Mouse (Mus musculus): ENCODE measurements at regions not wholly inside any gene's neighbourhood (a gene's known extent, or its start where the extent isn't known, plus 50 kb on each side); places are given as distances from the start of the nearest gene placed in this dataset.
A peak's percentile ranks its signal among the peaks of the same experiment; 100 is the strongest.

GRCm38 (mm10) chr8:34363131-34363530 lies 251.6 kb upstream of the Gm10131 start:
- H3K27me3 ChIP-seq (ENCODE audit: low read depth, poor library complexity, severe bottlenecking) = no peaks in the 10 kb centered on the region
- DNase-seq (ENCODE audit: low spot score) = no peak
- 56% methylated on average over 4 of the region's 4 CpGs for WGBS
- peaks cover 10% of the 10 kb centered on the region; the same call in 1 of the 2 replicates for H3K4me1 ChIP-seq
- H3K36me3 ChIP-seq = no peaks in the 10 kb centered on the region
- H3K9me3 ChIP-seq (replicated peaks) = no peaks in the 10 kb centered on the region
- no peak overlapping the region for H3K27ac ChIP-seq (replicated peaks)
- no peak overlapping the region for H3K4me3 ChIP-seq

- DNase-seq (ENCODE audit: low spot score) = no peak
- Histone ChIP-seq H3K4me1 (peaks cover 10% of the 10 kb centered on the region; the same call in 1 of the 2 replicates), H3K27ac (replicated peaks) (no peak overlapping the region), H3K36me3 (no peaks in the 10 kb centered on the region), H3K4me3 (no peak overlapping the region), H3K27me3 (ENCODE audit: low read depth, poor library complexity, severe bottlenecking) (no peaks in the 10 kb centered on the region), H3K9me3 (replicated peaks) (no peaks in the 10 kb centered on the region)
- 86% methylated on average over 3 of the region's 3 CpGs for WGBS
Measured at GRCm38 (mm10) chr8:34361377-34361776, 249.8 kb upstream of the Gm10131 start.

DNA sequence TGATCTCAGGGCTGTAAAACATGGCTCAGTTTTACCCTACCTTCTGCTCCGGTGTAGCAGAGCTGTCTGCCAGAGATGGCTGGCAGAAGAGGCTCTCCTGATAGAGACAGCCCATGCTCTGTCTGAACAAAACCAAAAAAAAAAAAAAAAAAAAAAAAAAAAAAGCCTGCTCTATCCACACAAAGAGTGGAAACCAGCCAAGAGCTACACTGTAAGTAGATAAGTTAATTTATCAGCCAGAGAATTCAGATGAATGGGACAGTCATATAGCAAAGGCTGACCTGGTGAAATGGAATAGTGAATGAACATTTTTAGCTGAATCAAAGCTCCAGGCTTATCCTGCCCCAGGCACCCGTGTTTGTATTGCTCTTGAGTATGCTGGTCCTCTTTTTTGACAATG lies 248.2 kb upstream of the Gm10131 start:
- WGBS = 81% methylated on average over 2 of the region's 2 CpGs
- no peaks in the 10 kb centered on the region for H3K9me3 ChIP-seq (replicated peaks)
- no peaks in the 10 kb centered on the region for H3K36me3 ChIP-seq
- H3K27me3 ChIP-seq (ENCODE audit: low read depth, poor library complexity, severe bottlenecking) = no peaks in the 10 kb centered on the region
- H3K4me3 ChIP-seq = no peak overlapping the region
- H3K4me1 ChIP-seq = peaks cover 13% of the 10 kb centered on the region; the same call in 1 of the 2 replicates
- no peak overlapping the region for H3K27ac ChIP-seq (replicated peaks)
- no peak for DNase-seq (ENCODE audit: low spot score)

DNA sequence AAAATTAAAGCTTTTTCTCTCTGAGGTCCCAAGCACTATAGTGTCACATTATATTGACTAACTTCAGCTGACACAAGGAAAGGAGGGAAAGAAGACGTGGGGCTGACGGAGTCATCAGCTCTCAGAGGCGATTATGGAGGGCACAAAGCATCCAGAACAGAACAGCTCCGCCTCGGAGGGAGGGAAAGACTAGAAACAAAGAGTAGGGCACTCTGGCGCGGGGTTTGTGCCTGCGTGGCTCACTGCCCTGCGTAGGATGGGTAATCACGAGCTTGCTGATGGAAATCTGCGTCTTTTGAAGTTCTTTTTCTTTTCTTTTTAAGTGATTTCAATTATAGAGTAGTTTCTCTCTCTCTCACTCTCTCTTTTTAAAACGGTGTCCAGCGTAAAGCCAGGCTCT lies 243.5 kb upstream of the Gm10131 start:
- no peak for DNase-seq (ENCODE audit: low spot score)
- no peaks in the 10 kb centered on the region for H3K9me3 ChIP-seq (replicated peaks)
- peaks cover 10% of the 10 kb centered on the region for H3K4me1 ChIP-seq
- no peaks in the 10 kb centered on the region for H3K36me3 ChIP-seq
- no peak overlapping the region for H3K4me3 ChIP-seq
- 0 out of 2 replicates have a peak overlapping the region, but pooled peaks have one; percentile 38 for H3K27ac ChIP-seq (replicated peaks)
- 38% methylated on average over 13 of the region's 13 CpGs for WGBS
- H3K27me3 ChIP-seq (ENCODE audit: low read depth, poor library complexity, severe bottlenecking) = no peaks in the 10 kb centered on the region; the same call in 1 of the 2 replicates

DNA sequence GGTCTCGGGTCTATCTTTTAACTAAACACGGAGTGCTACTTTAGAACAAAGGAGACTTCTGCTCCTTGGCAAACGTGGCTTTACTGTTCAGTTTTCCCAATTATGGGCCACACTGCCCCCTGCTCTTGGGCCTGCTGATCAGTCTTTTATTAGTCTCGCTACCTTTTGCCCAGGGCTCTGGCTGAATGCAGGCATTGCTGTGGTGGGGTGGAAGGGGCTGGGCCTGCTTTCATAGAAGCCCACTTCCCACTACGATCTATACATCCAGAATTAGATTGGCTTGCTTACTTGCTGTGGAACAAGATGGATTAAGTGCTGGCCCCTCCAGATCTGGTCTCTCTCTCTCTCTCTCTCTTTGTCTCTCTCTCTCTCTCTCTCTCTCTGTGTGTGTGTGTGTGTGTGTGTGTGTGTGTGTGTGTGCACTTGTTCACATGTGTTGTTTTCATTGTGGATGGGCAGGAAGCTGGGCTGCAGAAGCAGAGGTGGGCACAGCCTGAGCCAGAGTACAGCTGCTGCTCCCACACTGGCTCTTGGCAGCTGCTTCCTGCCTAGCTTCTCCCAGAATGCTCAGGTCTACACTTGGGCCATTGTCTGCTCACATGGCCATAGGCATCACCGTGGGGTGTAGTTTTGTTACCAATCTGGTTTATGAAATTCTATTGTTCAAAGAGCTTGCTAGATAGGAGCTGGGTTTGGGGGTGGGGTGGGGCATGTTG lies 241.8 kb upstream of the Gm10131 start:
- Histone ChIP-seq H3K4me3 (no peak overlapping the region), H3K9me3 (replicated peaks) (no peaks in the 10 kb centered on the region), H3K36me3 (no peaks in the 10 kb centered on the region), H3K27me3 (ENCODE audit: low read depth, poor library complexity, severe bottlenecking) (no peaks in the 10 kb centered on the region; the same call in 1 of the 2 replicates), H3K27ac (replicated peaks) (peak overlapping the region; percentile 38; the same call in 1 of the 2 replicates), H3K4me1 (peaks cover 10% of the 10 kb centered on the region)
- no peak for DNase-seq (ENCODE audit: low spot score)
- WGBS = 71% methylated on average over 6 of the region's 6 CpGs

DNA sequence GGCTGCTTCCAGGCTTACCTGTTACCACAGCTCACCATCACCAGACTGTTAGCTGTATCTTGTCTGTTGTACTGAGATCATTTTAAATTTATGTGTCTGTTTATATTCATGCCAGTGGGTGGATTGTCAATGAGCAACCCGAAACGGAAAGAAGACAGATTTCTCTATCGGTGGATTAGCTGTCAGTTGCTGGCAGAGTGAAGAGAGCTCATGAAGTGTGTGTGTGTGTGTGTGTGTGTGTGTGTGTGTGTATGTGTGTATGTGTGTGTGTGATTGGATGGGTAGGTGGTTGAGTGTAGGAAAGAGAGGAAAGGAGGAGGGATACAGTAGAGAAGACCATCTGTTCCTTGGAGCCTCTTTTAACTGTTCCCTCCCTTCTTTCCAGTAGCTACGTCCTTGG lies 223.3 kb upstream of the Gm10131 start:
- Histone ChIP-seq H3K4me3 (no peak overlapping the region), H3K27me3 (ENCODE audit: low read depth, poor library complexity, severe bottlenecking) (no peaks in the 10 kb centered on the region), H3K36me3 (no peaks in the 10 kb centered on the region), H3K4me1 (no peaks in the 10 kb centered on the region), H3K27ac (replicated peaks) (no peak overlapping the region), H3K9me3 (replicated peaks) (no peaks in the 10 kb centered on the region)
- WGBS = 93% methylated on average over 4 of the region's 4 CpGs
- no peak for DNase-seq (ENCODE audit: low spot score)

DNA sequence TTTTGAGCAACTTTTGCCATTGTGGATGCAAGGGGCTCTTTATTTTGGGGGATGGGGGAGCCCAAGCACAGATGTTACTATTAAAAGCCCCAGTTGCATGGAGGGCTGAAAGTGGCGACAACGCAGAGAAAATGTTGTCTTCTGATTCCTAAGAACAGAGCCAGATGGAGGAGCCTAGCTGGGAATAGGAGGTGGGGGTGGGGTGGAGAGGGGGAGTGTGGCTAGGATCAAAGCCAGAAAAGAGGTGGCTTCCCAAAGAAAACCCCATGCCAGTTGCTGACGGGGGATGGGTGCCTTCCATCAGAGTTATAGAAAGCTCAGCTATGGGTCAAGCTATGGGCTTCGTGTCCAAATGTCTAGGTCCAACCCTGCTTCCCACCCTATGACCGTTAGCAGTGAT lies 220.1 kb upstream of the Gm10131 start:
- H3K27me3 ChIP-seq (ENCODE audit: low read depth, poor library complexity, severe bottlenecking) = peaks cover 18% of the 10 kb centered on the region
- H3K4me3 ChIP-seq = no peak overlapping the region
- H3K36me3 ChIP-seq = no peaks in the 10 kb centered on the region
- H3K4me1 ChIP-seq = peaks cover 10% of the 10 kb centered on the region
- no peak for DNase-seq (ENCODE audit: low spot score)
- H3K9me3 ChIP-seq (replicated peaks) = no peaks in the 10 kb centered on the region
- no peak overlapping the region for H3K27ac ChIP-seq (replicated peaks)
- 63% methylated on average over 5 of the region's 5 CpGs for WGBS

DNA sequence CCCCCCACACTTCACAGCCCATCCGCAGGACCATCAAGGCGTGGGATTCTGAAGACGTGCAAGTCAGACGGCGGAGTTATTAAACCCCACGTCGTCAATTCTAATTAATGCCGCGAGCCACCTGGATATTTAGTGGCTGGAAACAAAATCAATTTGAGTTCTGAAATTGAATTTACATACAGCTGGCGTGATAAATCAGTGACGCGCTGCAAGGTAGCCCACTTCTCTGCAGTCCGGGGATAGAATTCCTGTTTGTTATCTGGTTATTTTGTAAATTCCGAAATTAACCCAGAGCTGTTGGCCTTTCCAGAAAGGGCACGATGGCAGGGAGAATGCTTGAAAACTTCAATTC lies 215.1 kb upstream of the Gm10131 start:
- DNase-seq (ENCODE audit: low spot score) = no peak
- H3K27me3 ChIP-seq (ENCODE audit: low read depth, poor library complexity, severe bottlenecking) = peaks cover 38% of the 10 kb centered on the region
- peak overlapping the region; percentile 56 for H3K4me3 ChIP-seq
- peak overlapping the region; percentile 87 for H3K27ac ChIP-seq (replicated peaks)
- H3K4me1 ChIP-seq = peaks cover 40% of the 10 kb centered on the region
- 7% methylated on average over 15 of the region's 15 CpGs for WGBS
- no peaks in the 10 kb centered on the region for H3K36me3 ChIP-seq
- no peaks in the 10 kb centered on the region for H3K9me3 ChIP-seq (replicated peaks)

- under 1% methylated on average over 14 of the region's 17 CpGs for WGBS
- no peaks in the 10 kb centered on the region for H3K36me3 ChIP-seq
- peak overlapping the region; percentile 56 for H3K4me3 ChIP-seq
- H3K9me3 ChIP-seq (replicated peaks) = no peaks in the 10 kb centered on the region
- peak overlapping the region; percentile 87 for H3K27ac ChIP-seq (replicated peaks)
- peak; percentile 71 for DNase-seq (ENCODE audit: low spot score)
- peaks cover 40% of the 10 kb centered on the region for H3K4me1 ChIP-seq
- peaks cover 38% of the 10 kb centered on the region for H3K27me3 ChIP-seq (ENCODE audit: low read depth, poor library complexity, severe bottlenecking)
Measured at GRCm38 (mm10) chr8:34325841-34326613, 214.5 kb upstream of the Gm10131 start.

DNA sequence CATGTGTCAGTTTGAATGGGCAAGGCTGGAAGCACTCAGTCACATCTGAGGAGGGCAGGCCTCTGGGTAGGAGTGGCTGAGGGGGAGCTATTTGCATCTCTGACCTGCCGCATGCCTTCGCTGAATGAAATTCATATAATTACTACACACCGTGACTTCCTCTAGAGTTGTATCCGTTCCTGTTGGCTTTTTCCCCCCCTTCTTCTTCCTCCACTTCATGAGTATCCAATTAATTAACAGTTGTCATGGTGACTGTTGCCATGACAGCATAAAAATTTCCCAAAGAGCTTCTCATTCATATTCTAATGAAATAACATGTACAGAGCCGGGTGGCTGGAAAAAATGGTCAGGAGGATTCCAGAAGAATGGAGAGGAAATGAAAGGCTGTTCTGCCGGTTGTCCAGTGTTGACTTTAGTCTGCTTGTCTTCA lies 208.6 kb upstream of the Gm10131 start:
- Histone ChIP-seq H3K4me1 (peaks cover 30% of the 10 kb centered on the region), H3K27ac (replicated peaks) (no peak overlapping the region), H3K36me3 (no peaks in the 10 kb centered on the region), H3K9me3 (replicated peaks) (no peaks in the 10 kb centered on the region), H3K4me3 (no peak overlapping the region), H3K27me3 (ENCODE audit: low read depth, poor library complexity, severe bottlenecking) (peaks cover 16% of the 10 kb centered on the region; the same call in 1 of the 2 replicates)
- WGBS = 44% methylated on average over 6 of the region's 6 CpGs
- no peak for DNase-seq (ENCODE audit: low spot score)

DNA sequence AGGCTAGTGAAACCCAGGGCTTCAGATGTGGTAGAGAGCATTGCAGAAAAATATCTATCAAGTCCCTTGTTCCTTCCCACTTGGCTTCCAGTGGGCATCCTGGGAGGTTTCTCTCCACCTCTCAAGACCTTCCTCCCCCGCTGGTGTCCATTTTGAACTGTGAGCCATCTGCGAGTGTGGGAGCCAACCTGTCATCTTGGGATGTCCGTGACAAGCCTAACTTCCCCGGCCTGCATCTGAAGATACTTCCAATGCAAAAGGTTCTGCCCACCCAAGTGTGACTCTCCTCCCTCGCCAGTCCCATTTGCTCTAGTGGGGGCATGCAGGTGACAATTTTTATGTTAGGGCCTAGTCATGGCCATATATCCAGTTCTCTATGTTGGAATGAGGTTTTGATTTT lies 208.2 kb upstream of the Gm10131 start:
- Histone ChIP-seq H3K36me3 (no peaks in the 10 kb centered on the region), H3K9me3 (replicated peaks) (no peaks in the 10 kb centered on the region), H3K27ac (replicated peaks) (0 out of 2 replicates have a peak overlapping the region, but pooled peaks have one; percentile 23), H3K4me1 (peaks cover 25% of the 10 kb centered on the region), H3K27me3 (ENCODE audit: low read depth, poor library complexity, severe bottlenecking) (peaks cover 12% of the 10 kb centered on the region; the same call in 1 of the 2 replicates), H3K4me3 (no peak overlapping the region)
- WGBS = 72% methylated on average over 5 of the region's 5 CpGs
- no peak for DNase-seq (ENCODE audit: low spot score)

DNA sequence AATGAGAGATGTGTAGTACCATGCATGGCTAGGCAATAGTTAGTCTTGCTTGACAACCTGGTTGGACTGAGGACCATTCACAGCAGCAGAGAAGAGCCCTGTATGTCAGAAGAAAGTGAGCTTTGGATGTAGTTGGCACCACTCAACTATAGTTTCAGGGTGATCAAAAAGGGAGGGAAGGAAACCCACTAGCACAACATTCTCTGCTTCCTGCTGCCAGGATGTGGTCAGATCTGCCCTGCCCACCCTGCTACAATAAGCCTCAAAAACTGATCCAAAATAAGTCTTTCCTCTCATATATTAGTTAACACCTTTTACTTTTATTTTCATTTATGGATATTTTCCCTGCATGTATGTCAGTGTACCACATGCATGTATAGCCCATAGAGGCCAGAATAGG lies 203.7 kb upstream of the Gm10131 start:
- no peak overlapping the region for H3K27ac ChIP-seq (replicated peaks)
- H3K27me3 ChIP-seq (ENCODE audit: low read depth, poor library complexity, severe bottlenecking) = no peaks in the 10 kb centered on the region
- peaks cover 9% of the 10 kb centered on the region for H3K4me1 ChIP-seq
- no peak for DNase-seq (ENCODE audit: low spot score)
- H3K36me3 ChIP-seq = no peaks in the 10 kb centered on the region
- no peaks in the 10 kb centered on the region for H3K9me3 ChIP-seq (replicated peaks)
- H3K4me3 ChIP-seq = no peak overlapping the region
